Mouse (Mus musculus) megakaryocyte, embryonic 14.5 days (primary cell): ENCODE measurements around the gene Mybph. TPM values are rescaled to one million over a fixed set of nuclear protein-coding genes. Genes with fewer than 3 reads are reported as not detected.

Experiments
- H3K27me3 ChIP-seq: replicated peaks from 2 replicates; pipeline ENCODE3; 2012; ENCODE audit warnings: inconsistent platforms
- H3K36me3 ChIP-seq: replicated peaks from 2 replicates; pipeline ENCODE3; 2012; ENCODE audit warnings: low read length, inconsistent platforms, mixed read lengths
- H3K4me1 ChIP-seq: 2 replicates; pipeline ENCODE4 v1.6.1; 2012; ENCODE audit warnings: inconsistent platforms
- H3K4me3 ChIP-seq: replicated peaks from 2 replicates; pipeline ENCODE3; 2012; ENCODE audit warnings: moderate library complexity, mild to moderate bottlenecking, inconsistent platforms
- H3K9me3 ChIP-seq: 2 replicates; pipeline ENCODE4 v1.6.1; 2012; ENCODE audit warnings: inconsistent platforms
- FLI1 ChIP-seq: IDR thresholded peaks from 2 replicates; pipeline ENCODE4 v1.6.1; 2012; ENCODE audit warnings: low read length, inconsistent platforms, mixed read lengths
- GATA1 ChIP-seq: IDR thresholded peaks from 3 replicates; pipeline ENCODE4 v1.6.1; 2012; ENCODE audit warnings: mixed read lengths, low read length, inconsistent platforms, borderline replicate concordance
- polyA plus RNA-seq: library from polyadenylated mRNA; stranded (reverse); fragments of >175 nt; gene quantifications from 2 replicates; pipeline ENCODE4 v1.2.3, GENCODE M21; 2012; ENCODE audit warnings: low replicate concordance; ENCODE audit not compliant: insufficient read depth

The Mybph gene
- polyA plus RNA-seq, 1 experiment: not detected

GRCm38 (mm10) chr1:134161399-134161798 lies 31.8 kb upstream of the Mybph start:
- TF ChIP-seq FLI1 (no peak), GATA1 (no peak)
- Histone ChIP-seq H3K27me3 (peaks cover 49% of the 10 kb centered on the region), H3K9me3 (peaks cover 13% of the 10 kb centered on the region), H3K4me3 (no peak overlapping the region), H3K36me3 (no peaks in the 10 kb centered on the region), H3K4me1 (no peaks in the 10 kb centered on the region)

GRCm38 (mm10) chr1:134162510-134163225 lies 30.6 kb upstream of the Mybph start:
- TF ChIP-seq GATA1 (peak; percentile 16; the same call in 1 of the 3 replicates), FLI1 (no peak)
- no peaks in the 10 kb centered on the region for H3K36me3 ChIP-seq
- peaks cover 17% of the 10 kb centered on the region for H3K9me3 ChIP-seq
- H3K27me3 ChIP-seq: peaks cover 57% of the 10 kb centered on the region
- H3K4me1 ChIP-seq: peaks cover 5% of the 10 kb centered on the region
- H3K4me3 ChIP-seq: no peak overlapping the region

GRCm38 (mm10) chr1:134163476-134163875 lies 29.8 kb upstream of the Mybph start:
- no peak for TF ChIP-seq FLI1
- TF ChIP-seq GATA1: no peak
- Histone ChIP-seq H3K4me1 (peaks cover 13% of the 10 kb centered on the region), H3K9me3 (peaks cover 13% of the 10 kb centered on the region), H3K4me3 (no peak overlapping the region), H3K36me3 (no peaks in the 10 kb centered on the region), H3K27me3 (peaks cover 58% of the 10 kb centered on the region)

GRCm38 (mm10) chr1:134164454-134164853 lies 28.8 kb upstream of the Mybph start:
- peaks cover 19% of the 10 kb centered on the region for H3K4me1 ChIP-seq
- peaks cover 20% of the 10 kb centered on the region for H3K9me3 ChIP-seq
- no peak overlapping the region for H3K4me3 ChIP-seq
- no peaks in the 10 kb centered on the region for H3K36me3 ChIP-seq
- TF ChIP-seq FLI1 (no peak), GATA1 (no peak)
- peaks cover 63% of the 10 kb centered on the region for H3K27me3 ChIP-seq

- no peaks in the 10 kb centered on the region for H3K36me3 ChIP-seq
- H3K4me3 ChIP-seq: no peak overlapping the region
- H3K27me3 ChIP-seq: peaks cover 52% of the 10 kb centered on the region
- TF ChIP-seq FLI1: no peak
- TF ChIP-seq GATA1: no peak
- H3K4me1 ChIP-seq: peaks cover 19% of the 10 kb centered on the region
- peaks cover 37% of the 10 kb centered on the region for H3K9me3 ChIP-seq
Observed at GRCm38 (mm10) chr1:134166547-134166946, 26.7 kb upstream of the Mybph start.

GRCm38 (mm10) chr1:134167416-134168305 lies 25.6 kb upstream of the Mybph start:
- Histone ChIP-seq H3K4me3 (peak overlapping the region; percentile 35), H3K36me3 (no peaks in the 10 kb centered on the region), H3K9me3 (peaks cover 37% of the 10 kb centered on the region), H3K4me1 (peaks cover 19% of the 10 kb centered on the region), H3K27me3 (peaks cover 49% of the 10 kb centered on the region)
- TF ChIP-seq FLI1 (no peak), GATA1 (no peak)

- no peak overlapping the region for H3K4me3 ChIP-seq
- TF ChIP-seq GATA1 (no peak), FLI1 (no peak)
- no peaks in the 10 kb centered on the region for H3K36me3 ChIP-seq
- H3K27me3 ChIP-seq: peaks cover 51% of the 10 kb centered on the region
- peaks cover 19% of the 10 kb centered on the region for H3K4me1 ChIP-seq
- peaks cover 37% of the 10 kb centered on the region for H3K9me3 ChIP-seq
Observed at GRCm38 (mm10) chr1:134168567-134168966, 24.7 kb upstream of the Mybph start.

GRCm38 (mm10) chr1:134168985-134169697 lies 24.1 kb upstream of the Mybph start:
- H3K4me1 ChIP-seq: peaks cover 19% of the 10 kb centered on the region
- peaks cover 48% of the 10 kb centered on the region for H3K27me3 ChIP-seq
- TF ChIP-seq GATA1: no peak
- no peak for TF ChIP-seq FLI1
- H3K4me3 ChIP-seq: no peak overlapping the region
- H3K36me3 ChIP-seq: no peaks in the 10 kb centered on the region
- H3K9me3 ChIP-seq: peaks cover 37% of the 10 kb centered on the region

- peaks cover 14% of the 10 kb centered on the region for H3K4me1 ChIP-seq
- peaks cover 24% of the 10 kb centered on the region for H3K9me3 ChIP-seq
- no peaks in the 10 kb centered on the region for H3K36me3 ChIP-seq
- H3K4me3 ChIP-seq: no peak overlapping the region
- TF ChIP-seq FLI1: no peak
- no peak for TF ChIP-seq GATA1
- H3K27me3 ChIP-seq: peaks cover 47% of the 10 kb centered on the region
Observed at GRCm38 (mm10) chr1:134173081-134173480, 20.2 kb upstream of the Mybph start.

- Histone ChIP-seq H3K4me3 (no peak overlapping the region), H3K36me3 (no peaks in the 10 kb centered on the region), H3K27me3 (peaks cover 54% of the 10 kb centered on the region), H3K9me3 (no peaks in the 10 kb centered on the region), H3K4me1 (peaks cover 5% of the 10 kb centered on the region; the same call in 1 of the 2 replicates)
- no peak for TF ChIP-seq FLI1
Observed at GRCm38 (mm10) chr1:134177976-134178375, 15.3 kb upstream of the Mybph start.
